Mouse (Mus musculus) spleen, adult 2 months (tissue): Measurements from ENCODE around the gene Rab3gap1. TPM values are rescaled to one million over a fixed set of nuclear protein-coding genes. Genes with fewer than 3 reads are reported as not detected.

Experiments
- DNase-seq, 2 experiments: peaks; one replicate each; pipeline versions ENCODE4 v3.0.0 to v3.0.0-alpha.2; 2012 to 2021; ENCODE audit warnings: low spot score in 2 of 2, low read depth in 1 of 2
- H3K27ac ChIP-seq: fragments of 200-500 bp; 2 replicates; pipeline ENCODE4 v1.5.1; 2012; ENCODE audit warnings: low read length, inconsistent platforms; ENCODE audit not compliant: insufficient read depth
- H3K27me3 ChIP-seq: fragments of 200-500 bp; 2 replicates; pipeline ENCODE4 v1.6.1; 2012; ENCODE audit warnings: mild to moderate bottlenecking, moderate library complexity, low read length, inconsistent platforms; ENCODE audit not compliant: control insufficient read depth, insufficient read depth
- H3K36me3 ChIP-seq: fragments of 200-500 bp; 2 replicates; pipeline ENCODE4 v1.6.1; 2012; ENCODE audit warnings: mild to moderate bottlenecking, low read length, inconsistent platforms; ENCODE audit not compliant: control insufficient read depth, insufficient read depth
- H3K4me1 ChIP-seq: fragments of 200-500 bp; 2 replicates; pipeline ENCODE4 v1.6.1; 2011; ENCODE audit warnings: inconsistent platforms; ENCODE audit not compliant: control insufficient read depth, insufficient read depth, insufficient read length
- H3K4me3 ChIP-seq: fragments of 200-500 bp; 2 replicates; pipeline ENCODE4 v1.5.1; 2011; ENCODE audit warnings: mild to moderate bottlenecking, inconsistent platforms; ENCODE audit not compliant: insufficient read depth, insufficient read length; ENCODE audit errors: extremely low read depth
- CTCF ChIP-seq: fragments of 200-500 bp; IDR thresholded peaks from 2 replicates; pipeline ENCODE4 v1.5.1; 2011; ENCODE audit warnings: mild to moderate bottlenecking, inconsistent platforms; ENCODE audit not compliant: insufficient read depth, insufficient read length, insufficient replicate concordance; ENCODE audit errors: extremely low read depth
- POLR2A ChIP-seq: fragments of 200-500 bp; IDR thresholded peaks from 2 replicates; pipeline ENCODE4 v1.6.1; 2011; ENCODE audit warnings: low read depth, low read length, inconsistent platforms
- WGBS: fragments of 180-500 bp; shearing (Covaris S2); methylation state at CpG from one replicate; pipeline ENCODE4 v1.1.7; 2018; 5-methylcytosine and 5-hydroxymethylcytosine counted together
- polyA plus RNA-seq: library from polyadenylated mRNA; depleted of rRNA; stranded (reverse); fragments of >200 nt; gene quantifications from 2 replicates; pipeline ENCODE4 v1.2.3, GENCODE M21; 2012; rRNA removed

Gene Rab3gap1
- 17.7 and 19.8 TPM in 2 replicates for polyA plus RNA-seq

DNA sequence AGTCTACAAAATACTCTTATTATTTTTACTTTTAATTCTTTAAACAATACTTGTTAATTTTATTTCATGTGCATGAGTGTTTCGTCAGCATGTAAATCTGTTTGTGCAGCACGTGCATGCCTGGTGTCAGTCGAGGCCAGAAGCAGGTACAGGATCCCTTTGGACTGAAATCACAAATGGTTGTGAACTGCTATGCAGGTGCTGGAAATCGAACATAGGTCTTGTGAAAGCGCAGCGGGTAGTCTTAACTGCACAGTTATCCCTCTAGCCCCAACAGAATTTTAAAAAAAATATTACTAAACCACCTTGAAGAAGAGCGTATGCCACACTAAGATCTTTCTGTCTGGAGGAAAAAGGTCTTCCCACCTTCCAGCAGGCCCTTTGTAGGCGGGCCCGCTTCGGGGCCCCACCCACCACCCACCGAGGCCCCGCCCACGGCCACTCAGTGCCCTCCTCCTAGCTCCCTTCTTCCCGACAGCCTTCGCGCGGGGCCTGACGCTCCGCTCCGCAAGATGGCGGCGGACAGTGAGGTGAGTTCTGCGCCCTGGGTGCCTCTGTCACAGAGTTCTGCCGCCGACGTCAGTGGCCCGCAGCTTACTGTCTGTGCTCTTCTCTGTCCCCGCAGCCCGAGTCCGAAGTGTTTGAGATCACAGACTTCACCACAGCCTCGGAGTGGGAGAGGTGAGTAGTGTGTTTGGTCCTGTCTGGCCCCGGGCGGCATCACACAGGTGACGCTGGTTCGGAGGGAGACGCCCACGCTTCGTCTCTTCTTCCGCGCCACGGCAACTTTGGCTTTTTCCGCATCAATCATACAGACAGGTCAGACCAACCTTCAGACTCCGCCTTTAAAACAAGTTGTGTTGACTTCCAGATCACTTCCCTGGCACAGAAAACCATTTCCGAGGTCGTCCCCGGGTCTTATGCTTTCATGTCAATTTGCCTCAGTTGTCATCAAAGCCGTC, at the start of gene Rab3gap1:
Rab3gap1 (plus strand) TSS at position 474 of the 962 bp plus-strand sequence.
- 12% methylated on average over 47 of the region's 47 CpGs for WGBS
- Histone ChIP-seq H3K36me3 (peaks cover 2% of the 10 kb centered on the region), H3K4me3 (peak within 1 kb of the TSS; percentile 98), H3K27ac (peak within 1 kb of the TSS; percentile 96), H3K27me3 (no peaks in the 10 kb centered on the region), H3K4me1 (peaks cover 4% of the 10 kb centered on the region; the same call in 1 of the 2 replicates)
- peak; percentile 80 to 89 for DNase-seq
- TF ChIP-seq POLR2A = peak; percentile 88
- TF ChIP-seq CTCF = no peak

DNA sequence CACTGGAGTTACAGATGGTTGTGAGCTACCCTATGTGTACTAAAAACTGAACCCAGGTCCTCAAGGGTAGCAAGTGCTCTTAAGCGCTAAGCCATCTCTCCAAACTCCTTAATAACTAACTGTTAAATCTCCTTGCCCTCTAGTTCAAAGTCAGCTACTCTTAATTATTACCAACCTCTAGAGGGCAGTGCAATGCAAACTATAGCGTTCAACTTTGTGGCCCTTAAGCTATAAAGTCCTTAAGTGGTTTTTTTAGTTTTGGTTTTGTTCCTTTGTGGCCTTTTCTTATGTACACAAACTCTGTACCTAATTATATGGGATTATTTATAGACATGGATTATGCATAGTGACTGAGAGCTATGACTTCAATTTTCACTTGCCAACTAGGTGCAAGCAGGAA, 41.2 kb upstream of the Rab3gap1 start:
- Histone ChIP-seq H3K4me1 (no peaks in the 10 kb centered on the region), H3K4me3 (no peak overlapping the region), H3K27ac (no peak overlapping the region), H3K36me3 (no peaks in the 10 kb centered on the region), H3K27me3 (no peaks in the 10 kb centered on the region)
- no peak for TF ChIP-seq POLR2A
- TF ChIP-seq CTCF = no peak
- DNase-seq = peak; percentile 15 to 45
- WGBS = 17% methylated on average over 2 of the region's 2 CpGs

DNA sequence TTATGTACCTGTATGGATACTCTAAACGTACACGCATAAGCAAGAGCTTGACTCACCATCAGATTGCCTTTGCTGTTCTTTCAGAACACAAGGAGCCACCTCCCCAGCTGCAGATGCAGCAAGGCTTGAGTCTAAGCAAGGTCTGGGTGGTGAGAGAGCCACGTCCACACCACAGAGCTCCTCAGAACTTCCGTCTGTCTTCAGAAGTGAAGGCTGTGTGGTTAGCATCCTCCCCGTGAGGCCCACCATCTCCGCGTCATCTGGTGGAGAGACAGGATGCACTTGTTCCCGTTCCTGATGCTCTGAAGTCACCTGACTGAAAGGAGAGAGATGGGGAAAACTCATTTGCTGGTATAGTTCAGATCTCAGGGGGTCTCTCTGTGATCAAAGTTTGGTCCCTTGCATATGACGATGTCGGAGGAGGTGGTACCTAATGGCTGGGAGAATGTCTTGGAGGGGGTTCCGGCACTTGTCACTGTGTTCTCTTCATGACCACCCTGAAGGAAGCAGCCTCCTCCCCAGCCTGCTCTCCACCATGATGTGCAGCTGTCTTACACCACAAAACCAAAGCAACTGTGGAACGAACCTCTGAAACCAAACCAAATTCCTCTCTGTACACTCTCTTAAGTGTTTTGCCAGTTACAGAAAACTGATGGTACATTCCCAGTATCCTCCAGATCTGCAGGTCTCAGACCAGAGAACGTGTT, 38.2 kb upstream of the Rab3gap1 start:
- Histone ChIP-seq H3K4me3 (no peak overlapping the region), H3K4me1 (no peaks in the 10 kb centered on the region), H3K27ac (no peak overlapping the region), H3K27me3 (no peaks in the 10 kb centered on the region), H3K36me3 (no peaks in the 10 kb centered on the region)
- 19% methylated on average over 13 of the region's 13 CpGs for WGBS
- no peak for TF ChIP-seq CTCF
- TF ChIP-seq POLR2A = no peak
- peak; percentile 5 to 14 for DNase-seq

GRCm38 (mm10) chr1:127833714-127834113, 34.9 kb upstream of the Rab3gap1 start:
- H3K27me3 ChIP-seq = no peaks in the 10 kb centered on the region
- H3K27ac ChIP-seq = no peak overlapping the region
- no peak overlapping the region for H3K4me3 ChIP-seq
- TF ChIP-seq POLR2A = no peak
- no peaks in the 10 kb centered on the region for H3K36me3 ChIP-seq
- DNase-seq = no peak
- H3K4me1 ChIP-seq = peaks cover 3% of the 10 kb centered on the region; the same call in 1 of the 2 replicates
- 26% methylated on average over 2 of the region's 2 CpGs for WGBS

- WGBS = 61% methylated on average over 4 of the region's 4 CpGs
- Histone ChIP-seq H3K4me3 (no peak overlapping the region), H3K4me1 (peaks cover 3% of the 10 kb centered on the region; the same call in 1 of the 2 replicates), H3K27me3 (no peaks in the 10 kb centered on the region), H3K36me3 (no peaks in the 10 kb centered on the region), H3K27ac (no peak overlapping the region)
- TF ChIP-seq CTCF (no peak), POLR2A (no peak)
- DNase-seq = no peak
These were observed 34.4 kb upstream of the Rab3gap1 start for GRCm38 (mm10) chr1:127834202-127834601.

GRCm38 (mm10) chr1:127836619-127837018, 32.0 kb upstream of the Rab3gap1 start:
- Histone ChIP-seq H3K27ac (no peak overlapping the region), H3K4me3 (no peak overlapping the region), H3K4me1 (peaks cover 3% of the 10 kb centered on the region; the same call in 1 of the 2 replicates), H3K36me3 (no peaks in the 10 kb centered on the region), H3K27me3 (no peaks in the 10 kb centered on the region)
- TF ChIP-seq POLR2A (no peak), CTCF (no peak)
- 17% methylated on average over 4 of the region's 4 CpGs for WGBS
- no peak for DNase-seq
